Mouse (Mus musculus) spleen, adult 2 months (tissue): Measurements from ENCODE around the gene Fhit. TPM values are rescaled to one million over a fixed set of nuclear protein-coding genes. Genes with fewer than 3 reads are reported as not detected.

Source experiments
- DNase-seq, 2 experiments: peaks; one replicate each; pipeline versions ENCODE4 v3.0.0 to v3.0.0-alpha.2; 2012 to 2021; ENCODE audit warnings: low spot score in 2 of 2, low read depth in 1 of 2
- H3K27ac ChIP-seq: fragments of 200-500 bp; 2 replicates; pipeline ENCODE4 v1.5.1; 2012; ENCODE audit warnings: low read length, inconsistent platforms; ENCODE audit not compliant: insufficient read depth
- H3K27me3 ChIP-seq: fragments of 200-500 bp; 2 replicates; pipeline ENCODE4 v1.6.1; 2012; ENCODE audit warnings: mild to moderate bottlenecking, moderate library complexity, low read length, inconsistent platforms; ENCODE audit not compliant: control insufficient read depth, insufficient read depth
- H3K36me3 ChIP-seq: fragments of 200-500 bp; 2 replicates; pipeline ENCODE4 v1.6.1; 2012; ENCODE audit warnings: mild to moderate bottlenecking, low read length, inconsistent platforms; ENCODE audit not compliant: control insufficient read depth, insufficient read depth
- H3K4me1 ChIP-seq: fragments of 200-500 bp; 2 replicates; pipeline ENCODE4 v1.6.1; 2011; ENCODE audit warnings: inconsistent platforms; ENCODE audit not compliant: control insufficient read depth, insufficient read depth, insufficient read length
- H3K4me3 ChIP-seq: fragments of 200-500 bp; 2 replicates; pipeline ENCODE4 v1.5.1; 2011; ENCODE audit warnings: mild to moderate bottlenecking, inconsistent platforms; ENCODE audit not compliant: insufficient read depth, insufficient read length; ENCODE audit errors: extremely low read depth
- CTCF ChIP-seq: fragments of 200-500 bp; IDR thresholded peaks from 2 replicates; pipeline ENCODE4 v1.5.1; 2011; ENCODE audit warnings: mild to moderate bottlenecking, inconsistent platforms; ENCODE audit not compliant: insufficient read depth, insufficient read length, insufficient replicate concordance; ENCODE audit errors: extremely low read depth
- POLR2A ChIP-seq: fragments of 200-500 bp; IDR thresholded peaks from 2 replicates; pipeline ENCODE4 v1.6.1; 2011; ENCODE audit warnings: low read depth, low read length, inconsistent platforms
- WGBS: fragments of 180-500 bp; shearing (Covaris S2); methylation state at CpG from one replicate; pipeline ENCODE4 v1.1.7; 2018; 5-methylcytosine and 5-hydroxymethylcytosine counted together
- polyA plus RNA-seq: library from polyadenylated mRNA; depleted of rRNA; stranded (reverse); fragments of >200 nt; gene quantifications from 2 replicates; pipeline ENCODE4 v1.2.3, GENCODE M21; 2012

The Fhit gene
- polyA plus RNA-seq, 1 experiment, result 2.0 TPM

- Histone ChIP-seq H3K4me3 (no peak overlapping the region), H3K27ac (no peak overlapping the region), H3K36me3 (no peaks in the 10 kb centered on the region), H3K27me3 (no peaks in the 10 kb centered on the region), H3K4me1 (no peaks in the 10 kb centered on the region)
- TF ChIP-seq CTCF (no peak), POLR2A (no peak)
- 81% methylated on average over 5 of the region's 5 CpGs for WGBS
- no peak for DNase-seq
Measured at GRCm38 (mm10) chr14:10020400-10021140, 1141.3 kb downstream of the Fhit start.

GRCm38 (mm10) chr14:10013817-10014266, 1148.0 kb downstream of the Fhit start:
- Histone ChIP-seq H3K4me1 (no peaks in the 10 kb centered on the region), H3K4me3 (no peak overlapping the region), H3K27ac (no peak overlapping the region), H3K36me3 (no peaks in the 10 kb centered on the region), H3K27me3 (no peaks in the 10 kb centered on the region)
- WGBS, result 80% methylated on average over 1 of the region's 1 CpGs
- DNase-seq, result no peak
- TF ChIP-seq CTCF, result no peak
- no peak for TF ChIP-seq POLR2A

GRCm38 (mm10) chr14:10013003-10013816, 1148.6 kb downstream of the Fhit start:
- no peak for TF ChIP-seq POLR2A
- TF ChIP-seq CTCF, result no peak
- Histone ChIP-seq H3K4me3 (no peak overlapping the region), H3K27ac (no peak overlapping the region), H3K4me1 (no peaks in the 10 kb centered on the region), H3K27me3 (no peaks in the 10 kb centered on the region), H3K36me3 (no peaks in the 10 kb centered on the region)
- DNase-seq, result no peak
- 84% methylated on average over 7 of the region's 7 CpGs for WGBS

GRCm38 (mm10) chr14:10006278-10006677, 1155.6 kb downstream of the Fhit start:
- H3K4me1 ChIP-seq, result no peaks in the 10 kb centered on the region
- 82% methylated on average over 5 of the region's 5 CpGs for WGBS

GRCm38 (mm10) chr14:10003847-10004246, 1158.0 kb downstream of the Fhit start:
- H3K27me3 ChIP-seq, result no peaks in the 10 kb centered on the region
- H3K36me3 ChIP-seq, result no peaks in the 10 kb centered on the region
- WGBS, result 84% methylated on average over 2 of the region's 2 CpGs
- H3K27ac ChIP-seq, result no peak overlapping the region
- H3K4me1 ChIP-seq, result no peaks in the 10 kb centered on the region
- DNase-seq, result no peak
- H3K4me3 ChIP-seq, result no peak overlapping the region
- no peak for TF ChIP-seq POLR2A
- no peak for TF ChIP-seq CTCF

More at GRCm38 (mm10) chr14:10006278-10006677, 1155.6 kb downstream of the Fhit start:
- no peak overlapping the region for H3K4me3 ChIP-seq
- H3K36me3 ChIP-seq, result no peaks in the 10 kb centered on the region
- TF ChIP-seq POLR2A (no peak), CTCF (no peak)
- no peak overlapping the region for H3K27ac ChIP-seq
- no peaks in the 10 kb centered on the region for H3K27me3 ChIP-seq
- no peak for DNase-seq

GRCm38 (mm10) chr14:9990677-9991076, 1171.2 kb downstream of the Fhit start:
- DNase-seq, result no peak
- WGBS, result 82% methylated on average over 1 of the region's 1 CpGs
- Histone ChIP-seq H3K4me1 (no peaks in the 10 kb centered on the region), H3K36me3 (no peaks in the 10 kb centered on the region), H3K27me3 (no peaks in the 10 kb centered on the region), H3K4me3 (no peak overlapping the region), H3K27ac (no peak overlapping the region)
- TF ChIP-seq POLR2A (no peak), CTCF (no peak)

GRCm38 (mm10) chr14:9976934-9977510, 1184.8 kb downstream of the Fhit start:
- TF ChIP-seq CTCF, result no peak
- no peak for TF ChIP-seq POLR2A
- Histone ChIP-seq H3K4me3 (no peak overlapping the region), H3K27me3 (no peaks in the 10 kb centered on the region), H3K36me3 (no peaks in the 10 kb centered on the region), H3K27ac (no peak overlapping the region), H3K4me1 (no peaks in the 10 kb centered on the region)
- DNase-seq, result no peak
- 89% methylated on average over 3 of the region's 3 CpGs for WGBS
